Mouse (Mus musculus): Measurements from ENCODE around the gene Unc5a. TPM values are rescaled to one million over a fixed set of nuclear protein-coding genes. Genes with fewer than 3 reads are reported as not detected.

The Unc5a gene
- total and polyA plus RNA-seq, 3 experiments, result 0.17 TPM; not detected in 2

DNA sequence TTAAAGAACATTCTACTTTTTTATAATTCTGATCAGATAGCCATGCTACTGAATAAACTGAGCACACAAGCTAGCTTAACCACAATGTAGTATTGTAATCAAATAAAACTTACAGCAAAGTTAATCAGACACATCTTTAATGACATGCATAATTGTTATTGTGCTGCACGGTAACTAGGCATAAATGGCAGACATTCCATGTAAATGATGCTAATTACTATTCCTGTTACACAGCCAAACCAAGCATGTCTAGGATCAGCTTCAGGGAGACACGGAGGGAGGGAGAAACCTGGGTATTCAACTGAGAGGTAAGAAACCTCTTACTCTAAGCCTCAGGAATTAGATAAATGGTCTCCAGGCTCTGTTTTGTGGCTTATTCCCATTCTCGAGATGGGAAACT lies 98.5 kb downstream of the Unc5a start:
- Histone ChIP-seq H3K4me2 (ENCODE audit: insufficient read depth, low read depth, poor library complexity, severe bottlenecking) (no peak overlapping the region), H3K9ac (ENCODE audit: insufficient read depth, low read depth) (no peak overlapping the region), H3K27ac (ENCODE audit: insufficient read depth, low read depth) (no peak overlapping the region), H3K36me3 (replicated peaks in 1 of 2; ENCODE audit: control insufficient read depth in 1 of 2, insufficient read depth in 1 of 2, low read length in 1 of 2) (peaks cover 15 to 71% of the 10 kb centered on the region in 2 experiments), H3K27me3 (replicated peaks) (no peaks in the 10 kb centered on the region), H3K79me2 (replicated peaks; ENCODE audit: control insufficient read depth, extremely low read depth, insufficient read depth, poor library complexity, severe bottlenecking) (no peaks in the 10 kb centered on the region), H3K4me3 (replicated peaks in 1 of 3; ENCODE audit: low read depth in 2 of 3, low read length in 2 of 3, poor library complexity in 1 of 3) (no peak overlapping the region), H3K4me1 (ENCODE audit: control insufficient read depth in 1 of 2, insufficient read depth in 2 of 2) (no peaks in the 10 kb centered on the region), H3K9me3 (replicated peaks; ENCODE audit: low read length) (no peaks in the 10 kb centered on the region)
- DNase-seq (ENCODE audit: extremely low read depth), result no peak
- dilution Hi-C loops (cut with MboI; ENCODE audit: extremely low pct_ligation_motif_present, extremely low pct_unique_long_range_greater_than_20kb, low sequenced_read_pairs), result no loop called here
- TF ChIP-seq NRF1 (IDR thresholded peaks at IDR 0.05; ENCODE audit: low read depth, low read length), result no peak
- TF ChIP-seq MXI1 (IDR thresholded peaks at IDR 0.05; ENCODE audit: low read depth, low read length), result no peak
- TF ChIP-seq MAFK (IDR thresholded peaks at IDR 0.05; ENCODE audit: insufficient replicate concordance, low read length), result no peak
- TF ChIP-seq KAT2A (IDR thresholded peaks at IDR 0.05; ENCODE audit: insufficient replicate concordance, low read length), result no peak
- TF ChIP-seq HCFC1 (IDR thresholded peaks at IDR 0.05; ENCODE audit: low read depth, low read length), result no peak
- TF ChIP-seq NELFE (IDR thresholded peaks at IDR 0.05; ENCODE audit: low read depth, low read length), result no peak
- no peak for TF ChIP-seq JUN (IDR thresholded peaks at IDR 0.05; ENCODE audit: insufficient read depth, low read depth, low read length)
- TF ChIP-seq MYC (IDR thresholded peaks at IDR 0.05; ENCODE audit: low read depth, low read length), result no peak
- in situ Hi-C loops (cut with MboI; ENCODE audit: low pct_ligation_motif_present, low pct_unique_long_range_greater_than_20kb, low sequenced_read_pairs), result no loop called here

Other genes starting within 250 kb of the Unc5a start
- gene Cdhr2, start 247.9 kb upstream of the Unc5a start, total RNA-seq (2012; rRNA removed), result not detected in 2 replicates
- gene Cdhr2, start 247.9 kb upstream of the Unc5a start, total RNA-seq (2014; rRNA removed), result not detected in 2 replicates
- gene Cdhr2, start 247.9 kb upstream of the Unc5a start, polyA plus RNA-seq (2012; ENCODE audit: insufficient read length, low read depth), result not detected in 2 replicates
- gene Gprin1, start 199.5 kb upstream of the Unc5a start, total RNA-seq (2012; rRNA removed), result not detected in 2 replicates
- gene Gprin1, start 199.5 kb upstream of the Unc5a start, total RNA-seq (2014; rRNA removed), result not detected in 2 replicates
- gene Gprin1, start 199.5 kb upstream of the Unc5a start, polyA plus RNA-seq (2012; ENCODE audit: insufficient read length, low read depth), result not detected in 2 replicates
- gene Sncb, start 182.8 kb upstream of the Unc5a start, total RNA-seq (2012; rRNA removed), result not detected in 2 replicates
- gene Sncb, start 182.8 kb upstream of the Unc5a start, total RNA-seq (2014; rRNA removed), result not detected in 2 replicates
- not detected in 2 replicates for gene Sncb, start 182.8 kb upstream of the Unc5a start, polyA plus RNA-seq (2012; ENCODE audit: insufficient read length, low read depth)
- gene Eif4e1b, start 165.4 kb upstream of the Unc5a start, total RNA-seq (2012; rRNA removed), result not detected in 2 replicates
- gene Eif4e1b, start 165.4 kb upstream of the Unc5a start, total RNA-seq (2014; rRNA removed), result not detected in 2 replicates
- not detected in 2 replicates for gene Eif4e1b, start 165.4 kb upstream of the Unc5a start, polyA plus RNA-seq (2012; ENCODE audit: insufficient read length, low read depth)
- gene Tspan17, start 160.0 kb upstream of the Unc5a start, total RNA-seq (2012; rRNA removed), result 0.63 and 0.68 TPM in 2 replicates
- 0.19 TPM in 1 of 2 replicates, not detected in the other for gene Tspan17, start 160.0 kb upstream of the Unc5a start, total RNA-seq (2014; rRNA removed)
- gene Tspan17, start 160.0 kb upstream of the Unc5a start, polyA plus RNA-seq (2012; ENCODE audit: insufficient read length, low read depth), result 0.61 and 0.91 TPM in 2 replicates
- 0.04 TPM in 2 replicates for gene Hk3, start 72.0 kb downstream of the Unc5a start, total RNA-seq (2012; rRNA removed)
- not detected in 2 replicates for gene Hk3, start 72.0 kb downstream of the Unc5a start, total RNA-seq (2014; rRNA removed)
- 0.10 TPM in 1 of 2 replicates, not detected in the other for gene Hk3, start 72.0 kb downstream of the Unc5a start, polyA plus RNA-seq (2012; ENCODE audit: insufficient read length, low read depth)
- gene Uimc1, start 150.9 kb downstream of the Unc5a start, total RNA-seq (2012; rRNA removed), result 154 and 177 TPM in 2 replicates
- 19.9 and 20.7 TPM in 2 replicates for gene Uimc1, start 150.9 kb downstream of the Unc5a start, total RNA-seq (2014; rRNA removed)
- 44.5 and 50.8 TPM in 2 replicates for gene Uimc1, start 150.9 kb downstream of the Unc5a start, polyA plus RNA-seq (2012; ENCODE audit: insufficient read length, low read depth)
- 12.4 and 15.4 TPM in 2 replicates for gene Zfp346, start 155.9 kb downstream of the Unc5a start, total RNA-seq (2012; rRNA removed)
- 11.3 and 12.4 TPM in 2 replicates for gene Zfp346, start 155.9 kb downstream of the Unc5a start, total RNA-seq (2014; rRNA removed)
- gene Zfp346, start 155.9 kb downstream of the Unc5a start, polyA plus RNA-seq (2012; ENCODE audit: insufficient read length, low read depth), result 18.6 and 19.2 TPM in 2 replicates
- gene Gm17617, start 184.1 kb downstream of the Unc5a start, total RNA-seq (2012; rRNA removed), result not detected in 2 replicates
- gene Gm17617, start 184.1 kb downstream of the Unc5a start, total RNA-seq (2014; rRNA removed), result not detected in 2 replicates
- gene Gm17617, start 184.1 kb downstream of the Unc5a start, polyA plus RNA-seq (2012; ENCODE audit: insufficient read length, low read depth), result not detected in 2 replicates
- gene Fgfr4, start 203.2 kb downstream of the Unc5a start, total RNA-seq (2012; rRNA removed), result not detected in 2 replicates
- not detected in 2 replicates for gene Fgfr4, start 203.2 kb downstream of the Unc5a start, total RNA-seq (2014; rRNA removed)
- not detected in 2 replicates for gene Fgfr4, start 203.2 kb downstream of the Unc5a start, polyA plus RNA-seq (2012; ENCODE audit: insufficient read length, low read depth)

Data from CH12.LX (cell line).